Mouse (Mus musculus) retina, adult 2 months (tissue): ENCODE measurements at regions not wholly inside any gene's neighbourhood (a gene's known extent, or its start where the extent isn't known, plus 50 kb on each side); places are given as distances from the start of the nearest gene placed in this dataset.

Source experiments
- DNase-seq: peaks from one replicate; pipeline ENCODE4 v3.0.0-alpha.2; 2012; ENCODE audit warnings: low read depth, low spot score

GRCm38 (mm10) chr8:36041222-36041864 is 275.8 kb downstream of the Gm19410 start:
- DNase-seq: no peak

GRCm38 (mm10) chr8:36042594-36042993 is 277.0 kb downstream of the Gm19410 start:
- no peak for DNase-seq
